Mouse (Mus musculus) kidney, postnatal 0 days (tissue): Measurements from ENCODE around the gene Gbx1. TPM values are rescaled to one million over a fixed set of nuclear protein-coding genes. Genes with fewer than 3 reads are reported as not detected.
"Not testable (repeated sequence)": the region's sequence is repeated elsewhere in the genome, so short reads cannot be mapped to it uniquely, and the experiment has no call there.

Experiments used
- ATAC-seq: fragments of 200-750 bp; cut with Nextera tagmentation; replicated peaks from 2 replicates; pipeline ENCODE4 v1.8.0; 2017; ENCODE audit warnings: low read depth, moderate number of reproducible peaks, moderate TSS enrichment, moderate library complexity; ENCODE audit not compliant: low FRiP score
- DNase-seq: peaks from one replicate; pipeline ENCODE4 v3.0.0-alpha.2; 2016; ENCODE audit warnings: low spot score
- H3K27ac ChIP-seq: fragments of 300-500 bp; sonication (generic); 2 replicates; pipeline ENCODE4 v1.5.1; 2014; ENCODE audit warnings: mild to moderate bottlenecking
- H3K27me3 ChIP-seq: fragments of 300-500 bp; sonication (generic); 2 replicates; pipeline ENCODE4 v1.6.1; 2014; ENCODE audit warnings: low read length, mixed read lengths; ENCODE audit not compliant: insufficient read depth
- H3K36me3 ChIP-seq: fragments of 300-500 bp; sonication (generic); 2 replicates; pipeline ENCODE4 v1.6.1; 2014; ENCODE audit warnings: low read length, mixed read lengths; ENCODE audit not compliant: insufficient read depth
- H3K4me1 ChIP-seq: fragments of 300-500 bp; sonication (generic); replicated peaks from 2 replicates; pipeline ENCODE4 v1.6.1; 2014; ENCODE audit warnings: antibody characterized with exemption, low read length, mixed read lengths; ENCODE audit not compliant: insufficient read depth
- H3K4me2 ChIP-seq: fragments of 300-500 bp; sonication (generic); 2 replicates; pipeline ENCODE4 v1.6.1; 2014; ENCODE audit warnings: mild to moderate bottlenecking, low read length, moderate library complexity, mixed read lengths
- H3K4me3 ChIP-seq: fragments of 300-500 bp; sonication (generic); replicated peaks from 2 replicates; pipeline ENCODE4 v1.5.1; 2014; ENCODE audit warnings: low read depth, low read length
- H3K9ac ChIP-seq: fragments of 300-500 bp; sonication (generic); 2 replicates; pipeline ENCODE4 v1.6.1; 2014; ENCODE audit warnings: low read depth, low read length
- H3K9me3 ChIP-seq: fragments of 300-500 bp; sonication (generic); replicated peaks from 2 replicates; pipeline ENCODE4 v1.6.1; 2016; ENCODE audit warnings: low read length, inconsistent platforms, mixed read lengths
- CTCF ChIP-seq: IDR thresholded peaks from 2 replicates; pipeline ENCODE4 v1.5.1; 2016; ENCODE audit warnings: antibody characterized with exemption, low read depth, mild to moderate bottlenecking, moderate library complexity
- WGBS: fragments of 180-500 bp; shearing (Covaris S2); extraction: QIAGEN DNeasy Blood & Tissue Kit; methylation state at CpG from one replicate; pipeline ENCODE4 v1.1.7; 2014; 5-methylcytosine and 5-hydroxymethylcytosine counted together
- polyA plus RNA-seq: library from polyadenylated mRNA; unstranded; fragments of >200 nt; fragmentation: Nextera tagmentation; extraction: Ambion mirVana; gene quantifications from 2 replicates; pipeline ENCODE4 v1.2.1, GENCODE M21; 2015

Gene Gbx1
- 0.04 TPM in 2 replicates for polyA plus RNA-seq

DNA sequence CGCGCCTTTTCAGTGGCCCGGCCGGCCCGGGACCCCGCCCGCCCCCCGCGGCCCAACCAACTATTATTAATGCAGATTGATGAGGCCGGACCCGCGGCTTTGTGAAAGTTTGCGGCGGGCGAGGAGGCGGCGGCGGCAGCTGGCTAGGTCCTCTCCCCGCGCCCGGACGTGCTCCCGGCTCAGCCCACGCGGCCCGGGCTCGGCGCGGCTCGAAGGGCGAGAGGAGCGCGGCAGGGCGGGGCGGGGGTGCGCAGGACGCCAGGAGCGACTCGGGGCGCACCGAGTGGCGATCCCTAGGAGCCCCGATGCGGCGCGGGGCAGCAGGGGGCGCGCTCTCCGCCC, at the start of gene Gbx1:
TSS of gene Gbx1 (minus strand) at position 314 of the 342 bp plus-strand sequence.
- ATAC-seq (0 out of 2 replicates have a peak, but pooled peaks have one; percentile 9), DNase-seq (peak; percentile 40)
- TF ChIP-seq CTCF: no peak
- Histone ChIP-seq H3K27ac (no peak within 1 kb of the TSS), H3K36me3 (no peaks in the 10 kb centered on the region), H3K4me3 (peak within 1 kb of the TSS; percentile 41), H3K4me1 (peaks cover 12% of the 10 kb centered on the region; the same call in 1 of the 2 replicates), H3K9me3 (no peaks in the 10 kb centered on the region), H3K27me3 (peaks cover 79% of the 10 kb centered on the region), H3K9ac (no peak within 1 kb of the TSS), H3K4me2 (peak within 1 kb of the TSS; percentile 58)
- WGBS: under 1% methylated on average over 44 of the region's 49 CpGs

DNA sequence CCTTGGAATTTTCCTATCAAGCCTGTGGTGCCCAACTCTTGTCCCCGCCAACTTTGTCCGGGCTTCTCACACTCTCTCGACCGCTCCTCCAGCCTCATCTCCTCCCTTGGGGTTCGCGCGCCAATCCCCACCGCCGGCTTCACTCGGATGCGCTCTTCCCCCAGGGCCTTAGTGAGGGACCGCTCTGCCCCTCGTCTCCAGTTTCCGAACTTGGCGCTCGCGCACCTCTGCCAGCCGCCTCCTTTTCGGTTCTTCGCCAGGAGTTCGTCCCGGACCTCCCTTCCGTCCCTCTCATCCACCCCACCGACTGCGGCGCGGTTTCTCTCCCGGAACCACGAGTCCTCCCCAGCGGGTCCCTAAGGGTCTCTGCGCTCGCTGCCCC, 49.8 kb upstream of the Gbx1 start:
- Histone ChIP-seq H3K4me2 (peak overlapping the region; percentile 69), H3K4me3 (peak overlapping the region; percentile 60), H3K36me3 (peaks cover 22% of the 10 kb centered on the region), H3K9ac (peak overlapping the region; percentile 71), H3K9me3 (no peaks in the 10 kb centered on the region), H3K4me1 (peaks cover 7% of the 10 kb centered on the region; the same call in 1 of the 2 replicates), H3K27me3 (no peaks in the 10 kb centered on the region), H3K27ac (peak overlapping the region; percentile 74)
- DNase-seq: peak; percentile 54
- TF ChIP-seq CTCF: no peak
- ATAC-seq: peak; percentile 30
- under 1% methylated on average over 32 of the region's 32 CpGs for WGBS

DNA sequence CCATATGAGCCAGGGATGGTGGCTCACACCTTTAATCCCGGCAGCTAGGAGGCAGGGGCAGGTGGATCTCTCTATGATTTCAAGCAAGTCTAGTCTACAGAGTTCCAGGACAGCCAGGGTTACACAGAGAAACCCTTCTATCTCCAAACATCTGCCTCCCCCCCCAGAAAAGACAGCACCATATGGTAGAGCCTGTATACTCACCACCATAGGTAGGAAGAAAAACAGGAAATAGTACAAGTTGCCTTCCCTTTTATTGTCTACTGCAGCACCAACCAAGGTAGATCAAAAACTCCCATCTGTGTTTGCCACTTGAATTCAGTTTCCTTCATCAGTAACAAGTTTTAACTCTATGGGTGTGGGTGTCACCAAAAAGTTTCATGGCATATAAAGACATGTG, 48.9 kb upstream of the Gbx1 start:
- peak overlapping the region; percentile 71; the same call in 1 of the 2 replicates for H3K9ac ChIP-seq
- no peak overlapping the region for H3K27ac ChIP-seq
- H3K4me2 ChIP-seq: peak overlapping the region; percentile 69; the same call in 1 of the 2 replicates
- H3K27me3 ChIP-seq: no peaks in the 10 kb centered on the region
- no peaks in the 10 kb centered on the region for H3K9me3 ChIP-seq
- peak overlapping the region; percentile 60; the same call in 1 of the 2 replicates for H3K4me3 ChIP-seq
- 77% methylated on average over 1 of the region's 1 CpGs for WGBS
- no peak for TF ChIP-seq CTCF
- DNase-seq (no peak), ATAC-seq (no peak)
- peaks cover 7% of the 10 kb centered on the region; the same call in 1 of the 2 replicates for H3K4me1 ChIP-seq
- H3K36me3 ChIP-seq: peaks cover 29% of the 10 kb centered on the region

DNA sequence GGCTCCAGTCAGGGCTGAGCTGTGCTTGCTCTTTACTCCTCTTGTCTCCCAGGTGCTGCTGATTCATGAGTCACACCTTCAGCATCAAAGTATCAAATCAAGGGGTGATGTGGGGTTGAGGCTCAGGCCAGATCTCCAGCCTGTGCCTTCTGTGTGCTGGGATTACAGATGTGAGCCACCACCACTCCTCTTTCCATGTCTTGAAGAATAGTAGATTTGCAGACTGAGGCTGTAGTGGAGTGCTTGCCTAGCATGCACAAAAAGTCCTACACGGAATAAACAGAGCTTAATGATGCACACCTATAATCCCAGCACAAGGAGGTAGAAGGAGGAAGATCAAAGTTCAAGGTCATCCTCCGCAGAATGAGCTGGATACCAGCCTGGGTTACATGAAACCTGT, 29.7 kb upstream of the Gbx1 start, which contains the start of gene 4931409K22Rik:
TSS of gene 4931409K22Rik (minus strand) at position 101 of the 400 bp plus-strand sequence.
- H3K4me3 ChIP-seq: no peak within 1 kb of the TSS
- no peak within 1 kb of the TSS for H3K9ac ChIP-seq
- 65% methylated on average over 2 of the region's 2 CpGs for WGBS
- H3K36me3 ChIP-seq: no peaks in the 10 kb centered on the region
- no peak within 1 kb of the TSS for H3K4me2 ChIP-seq
- DNase-seq: no peak
- no peaks in the 10 kb centered on the region for H3K9me3 ChIP-seq
- H3K27ac ChIP-seq: no peak within 1 kb of the TSS
- H3K27me3 ChIP-seq: no peaks in the 10 kb centered on the region
- H3K4me1 ChIP-seq: no peaks in the 10 kb centered on the region; the same call in 1 of the 2 replicates
- TF ChIP-seq CTCF: no peak
- ATAC-seq: no peak

DNA sequence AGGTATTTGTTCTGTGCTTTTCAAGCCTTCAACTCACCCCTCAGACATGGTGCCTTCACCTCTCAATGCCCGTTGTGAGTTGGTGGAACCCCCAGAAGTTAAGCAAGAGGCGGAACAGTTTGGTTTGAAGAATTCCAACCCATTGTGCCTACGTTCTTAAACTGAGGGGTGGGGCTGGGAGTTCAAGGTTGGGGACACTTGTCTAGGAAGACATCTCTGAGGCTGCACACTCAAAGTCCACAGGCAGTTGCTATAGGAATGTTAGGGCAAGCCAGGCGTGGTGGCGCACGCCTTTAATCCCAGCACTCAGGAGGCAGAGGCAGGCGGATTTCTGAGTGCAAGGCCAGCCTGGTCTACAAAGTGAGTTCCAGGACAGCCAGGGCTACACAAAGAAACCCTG, 28.3 kb upstream of the Gbx1 start:
- H3K36me3 ChIP-seq, H3K9ac ChIP-seq, ATAC-seq, H3K27ac ChIP-seq, H3K4me3 ChIP-seq, H3K27me3 ChIP-seq, H3K9me3 ChIP-seq, H3K4me2 ChIP-seq, H3K4me1 ChIP-seq, DNase-seq: not testable (repeated sequence)
- WGBS: 94% methylated on average over 7 of the region's 7 CpGs

- no peak for TF ChIP-seq CTCF
- Histone ChIP-seq H3K36me3 (no peaks in the 10 kb centered on the region), H3K4me3 (no peak overlapping the region), H3K9ac (no peak overlapping the region), H3K4me1 (peaks cover 6% of the 10 kb centered on the region; the same call in 1 of the 2 replicates), H3K27ac (no peak overlapping the region), H3K27me3 (no peaks in the 10 kb centered on the region), H3K9me3 (no peaks in the 10 kb centered on the region), H3K4me2 (no peak overlapping the region)
- ATAC-seq (no peak), DNase-seq (no peak)
- 61% methylated on average over 5 of the region's 5 CpGs for WGBS
Observed at GRCm38 (mm10) chr5:24553621-24554244, 26.7 kb upstream of the Gbx1 start.

DNA sequence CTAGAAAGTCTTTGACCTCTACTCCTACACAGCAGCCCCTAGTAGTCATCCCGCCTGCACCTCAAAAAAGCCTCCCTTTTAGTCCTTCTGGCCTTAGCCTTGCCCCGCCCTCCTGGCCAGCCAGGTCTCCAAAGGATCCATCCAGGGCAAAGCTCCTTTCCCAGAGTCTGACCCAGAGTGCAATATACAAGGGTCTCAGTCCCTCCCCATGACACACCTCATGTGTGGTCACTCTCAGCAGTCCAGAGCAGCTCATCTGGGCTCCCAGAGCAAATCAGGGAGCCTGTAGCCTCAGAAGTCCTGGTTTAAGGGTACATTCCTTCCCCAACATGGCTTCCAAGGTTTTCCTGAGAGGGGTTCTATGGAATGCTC, 24.3 kb upstream of the Gbx1 start:
- 34% methylated on average over 2 of the region's 2 CpGs for WGBS
- Histone ChIP-seq H3K9ac (peak overlapping the region; percentile 36), H3K4me3 (no peak overlapping the region)

More for the DNA sequence above, 24.3 kb upstream of the Gbx1 start:
- H3K27me3 ChIP-seq: no peaks in the 10 kb centered on the region
- no peaks in the 10 kb centered on the region for H3K36me3 ChIP-seq
- H3K4me1 ChIP-seq: peaks cover 6% of the 10 kb centered on the region; the same call in 1 of the 2 replicates
- no peaks in the 10 kb centered on the region for H3K9me3 ChIP-seq
- peak; percentile 33 for ATAC-seq
- no peak overlapping the region for H3K27ac ChIP-seq
- TF ChIP-seq CTCF: no peak
- H3K4me2 ChIP-seq: peak overlapping the region; percentile 46
- no peak for DNase-seq
